Mouse (Mus musculus) granulocyte monocyte progenitor cell, adult 5-6 weeks (primary cell): ENCODE measurements around the gene Frrs1. TPM values are rescaled to one million over a fixed set of nuclear protein-coding genes. Genes with fewer than 3 reads are reported as not detected.
A peak's percentile ranks its signal among the peaks of the same experiment; 100 is the strongest.
"Not testable (repeated sequence)": the region's sequence is repeated elsewhere in the genome, so short reads cannot be mapped to it uniquely, and the experiment has no call there.

Experiments
- ATAC-seq: replicated peaks from 2 replicates; pipeline ENCODE4 v1.8.0; 2016; ENCODE audit warnings: mild to moderate bottlenecking, moderate TSS enrichment, inconsistent platforms; ENCODE audit not compliant: poor library complexity, severe bottlenecking
- total RNA-seq, 2 experiments: library from RNA; stranded (forward) in 1 of 2; stranded (reverse) in 1 of 2; fragments of 200-712, 200-1000 nt in 1 of 2; fragments of >200 nt in 1 of 2; fragmentation: Nextera tagmentation in 1 of 2; gene quantifications; 2 replicates each; pipeline ENCODE4 v1.2.3; 2014 to 2017

The Frrs1 gene
- total RNA-seq (2014; fragmentation: Nextera tagmentation) (77.3 and 86.5 TPM in 2 replicates), total RNA-seq (2017) (40.2 and 56.2 TPM in 2 replicates)

DNA sequence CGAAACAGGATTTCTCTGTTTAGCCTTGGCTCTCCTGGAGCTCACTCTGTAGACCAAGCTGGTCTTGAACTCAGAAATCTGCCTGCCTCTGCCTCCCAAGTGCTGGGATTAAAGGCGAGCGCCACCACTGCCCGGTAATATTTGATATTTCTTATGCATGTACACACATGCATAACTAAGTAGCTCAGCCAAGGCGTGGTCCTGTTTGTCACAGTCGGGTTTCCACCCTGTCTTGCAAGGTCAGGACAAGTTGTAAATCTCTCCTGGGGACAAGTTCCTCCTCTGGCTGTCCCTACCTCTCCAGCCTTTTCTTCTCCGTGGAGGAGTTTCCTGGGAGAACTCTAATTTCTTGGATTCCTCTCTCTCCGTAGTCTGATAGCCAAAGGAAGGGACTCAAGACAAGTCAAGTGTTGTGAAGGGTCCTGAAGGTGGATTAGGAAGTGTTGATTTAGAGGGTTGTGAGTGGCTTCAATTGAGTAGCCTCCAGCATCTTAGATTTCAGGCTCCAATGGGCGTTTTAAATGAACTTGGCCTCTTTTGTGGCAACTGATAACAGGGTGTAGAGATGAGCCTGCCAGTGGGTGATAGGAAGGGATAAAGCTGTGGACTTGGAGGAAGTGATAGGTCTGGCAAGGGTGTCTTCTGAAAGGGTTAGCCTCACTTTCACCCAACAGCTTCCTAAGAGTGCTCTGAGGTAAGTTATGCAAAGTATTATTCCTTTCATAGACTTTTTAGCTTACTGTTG, at the start of gene Frrs1:
TSS of gene Frrs1 (plus strand) at position 524 of the 745 bp plus-strand sequence.
- ATAC-seq, result peak; percentile 18

DNA sequence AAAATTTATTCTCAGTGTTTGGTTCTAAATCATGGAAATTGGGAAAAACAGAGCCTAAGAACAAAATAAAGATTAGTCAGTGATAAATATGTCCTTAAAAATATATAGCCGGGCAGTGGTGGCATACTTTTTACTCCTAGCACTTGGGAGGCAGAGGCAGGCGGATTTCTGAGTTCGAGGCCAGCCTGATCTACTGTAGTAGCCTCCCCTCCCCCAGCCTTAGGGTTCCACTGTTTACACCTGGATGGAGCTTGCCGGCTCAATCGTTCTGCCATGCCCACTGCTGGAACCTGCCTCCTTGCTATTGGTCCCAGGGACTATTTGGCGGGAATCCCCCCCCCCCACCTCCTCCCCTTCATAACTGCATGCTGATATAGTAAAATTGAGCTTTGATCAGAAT, 48.9 kb upstream of the Frrs1 start:
- ATAC-seq, result not testable (repeated sequence)

DNA sequence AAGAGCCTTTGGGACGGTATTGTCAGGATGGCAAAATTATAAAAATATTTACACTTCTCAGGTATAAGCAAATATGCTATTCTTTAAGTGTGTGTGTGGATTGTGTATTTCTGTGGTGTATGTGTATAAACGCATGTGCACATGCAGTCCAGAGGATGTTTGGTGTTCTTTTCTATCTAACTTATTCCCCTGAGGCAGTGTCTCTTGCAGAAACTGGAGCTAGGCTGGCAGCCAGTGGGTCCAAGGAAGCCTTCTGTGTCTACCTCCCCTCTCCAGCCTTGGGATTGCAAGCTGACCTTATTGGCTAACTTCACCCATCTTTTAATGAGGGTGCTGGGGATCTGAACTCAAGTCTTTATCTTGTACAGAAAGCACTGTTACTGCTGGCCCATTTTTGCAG, 46.3 kb upstream of the Frrs1 start:
- no peak for ATAC-seq

DNA sequence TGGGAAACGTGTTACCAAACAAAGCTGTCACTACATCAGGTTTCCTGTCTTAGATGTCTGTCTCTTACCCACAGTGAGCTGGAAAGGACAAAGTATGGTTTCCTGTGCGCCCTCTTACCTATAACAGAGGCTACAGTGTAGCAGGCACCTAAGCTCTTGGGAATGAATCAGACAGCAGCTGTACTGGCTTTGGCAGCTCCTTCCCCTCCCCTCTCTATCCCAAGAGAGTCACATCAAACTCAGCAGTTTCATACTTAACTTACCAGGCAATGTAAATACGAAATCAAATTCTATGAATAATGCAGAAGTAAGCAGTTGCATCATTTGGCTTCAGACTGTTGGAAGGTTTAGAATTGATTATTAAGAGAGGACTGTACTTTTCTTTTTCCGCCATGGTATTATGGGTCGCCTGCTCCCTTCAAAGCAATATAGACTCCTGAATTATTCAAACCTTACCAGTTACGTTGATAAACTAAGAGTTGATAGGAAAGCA, 43.9 kb upstream of the Frrs1 start:
- ATAC-seq, result peak; percentile 79

DNA sequence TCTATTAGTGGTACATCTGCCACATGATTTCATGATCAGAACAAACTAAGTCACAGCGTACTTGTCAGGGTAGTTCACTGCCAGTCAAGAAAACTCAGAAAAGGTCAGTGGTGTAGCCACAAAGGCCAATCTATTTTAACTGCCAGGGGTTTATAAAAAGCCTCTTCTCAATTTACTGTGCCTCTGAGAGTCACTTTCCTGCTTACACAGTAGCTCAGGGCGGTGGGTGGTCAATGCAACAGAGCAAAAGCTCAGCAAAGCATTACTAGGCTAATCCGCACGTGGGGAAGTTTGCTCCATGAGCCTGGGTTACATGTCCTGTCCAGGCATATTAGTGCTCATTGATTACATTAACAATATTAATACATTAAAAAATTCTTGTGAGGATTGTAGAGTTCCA, 43.3 kb upstream of the Frrs1 start:
- no peak for ATAC-seq

DNA sequence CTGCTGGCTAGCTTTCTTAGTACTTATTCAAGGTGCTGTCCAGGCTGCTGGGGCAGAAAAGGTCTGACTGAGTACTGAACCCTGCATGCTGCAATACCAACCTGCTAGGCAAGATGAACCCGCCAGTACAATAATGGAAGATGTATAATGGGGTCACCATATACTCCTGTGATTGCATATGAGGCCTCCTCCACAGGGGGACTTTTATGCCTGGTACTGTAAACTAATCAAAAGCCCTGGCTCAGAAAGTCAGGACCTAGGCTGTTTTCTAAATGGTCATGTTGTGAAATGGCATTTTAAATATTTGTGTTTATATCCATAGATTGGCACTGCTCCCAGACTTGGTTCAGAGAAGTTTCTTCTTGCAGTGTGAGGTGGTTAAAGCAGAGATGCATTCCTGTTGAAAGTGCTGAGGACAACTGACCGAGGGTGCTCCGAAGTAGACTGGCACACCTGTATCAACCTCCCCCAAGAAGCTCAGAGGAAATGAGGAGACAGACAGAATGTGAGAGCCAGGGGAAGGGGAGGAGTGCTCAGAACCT, 42.5 kb upstream of the Frrs1 start:
- no peak for ATAC-seq

DNA sequence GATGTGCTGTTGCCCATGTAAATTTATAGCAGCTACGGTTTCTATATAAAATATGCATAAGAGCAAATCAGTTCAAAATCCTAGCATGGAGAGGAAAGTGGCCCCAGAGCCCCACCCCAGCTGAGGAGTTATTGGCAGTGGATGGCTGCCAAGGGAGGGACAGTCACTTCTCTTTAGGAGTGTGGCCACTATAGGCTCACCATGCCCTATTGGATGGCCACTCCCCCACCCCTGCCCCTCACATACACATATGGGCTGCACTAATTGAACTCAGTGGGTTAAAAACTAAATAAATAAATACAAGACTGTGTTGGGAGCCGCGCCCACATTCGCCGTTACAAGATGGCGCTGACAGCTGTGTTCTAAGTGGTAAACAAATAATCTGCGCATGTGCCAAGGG, 42.0 kb upstream of the Frrs1 start:
- no peak for ATAC-seq

DNA sequence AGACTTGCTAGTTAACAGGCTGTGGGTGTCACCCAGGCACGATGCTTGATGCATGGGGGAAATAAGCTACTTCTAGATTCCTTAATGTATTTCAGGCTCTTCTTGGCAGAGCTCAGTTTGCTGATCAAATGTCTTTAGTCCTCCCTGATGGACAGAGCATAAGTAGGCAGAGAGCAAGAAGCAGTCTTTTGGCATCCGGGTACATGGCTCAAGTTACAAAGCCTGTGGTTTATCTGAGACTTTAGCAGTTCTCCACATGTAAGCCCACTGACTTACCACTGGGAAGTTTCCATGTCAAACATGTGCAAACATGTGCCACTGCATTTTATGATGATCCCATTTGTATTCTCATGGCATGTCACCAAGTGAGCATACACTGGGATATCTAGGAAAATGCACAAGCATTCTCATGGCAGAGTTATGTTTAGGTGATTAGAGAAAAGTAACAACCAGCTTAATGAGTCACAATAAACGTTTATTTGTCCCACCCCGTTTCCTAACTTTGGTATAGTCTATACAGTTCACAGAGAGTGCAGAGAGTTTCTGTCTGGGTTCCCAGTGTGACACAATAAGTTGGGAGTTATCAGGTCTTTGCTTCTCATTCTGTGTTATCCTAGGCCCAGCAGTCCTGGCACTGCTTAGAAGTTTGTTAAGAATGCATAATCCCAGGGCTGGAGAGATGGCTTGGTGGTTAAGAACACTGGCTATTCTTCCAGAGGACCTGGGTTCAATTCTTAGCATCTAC, 32.6 kb upstream of the Frrs1 start:
- ATAC-seq, result no peak

DNA sequence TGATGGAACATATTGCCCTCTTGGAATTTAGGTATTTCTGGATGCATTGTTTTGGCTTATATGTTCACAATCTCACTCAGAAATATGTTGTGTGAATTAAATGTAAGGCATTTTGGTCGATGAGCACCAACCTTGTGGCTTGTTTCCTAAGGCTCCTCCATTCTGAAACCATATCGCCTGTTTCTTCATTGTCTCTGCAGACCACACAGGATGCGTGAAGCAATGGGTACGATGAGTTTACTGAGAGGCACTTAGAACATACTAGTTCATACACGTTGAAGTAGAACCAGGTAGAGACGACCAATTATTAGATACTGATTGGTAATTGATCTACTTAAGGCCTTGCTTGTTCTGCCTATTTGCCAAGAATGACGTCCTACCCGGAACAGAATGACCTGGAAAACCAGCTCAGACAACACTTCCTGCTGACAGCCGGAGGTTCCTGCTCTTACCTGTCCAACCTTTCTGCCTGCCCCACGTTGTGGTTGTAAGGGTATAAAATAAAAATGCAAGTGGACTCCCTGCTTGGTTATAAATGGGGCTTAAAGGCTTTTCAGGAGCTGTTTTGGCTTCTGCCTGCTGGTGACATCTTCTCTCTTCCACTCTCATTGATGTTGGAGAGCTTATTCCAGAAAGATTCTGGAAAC, 29.9 kb upstream of the Frrs1 start:
- peak; percentile 97 for ATAC-seq

DNA sequence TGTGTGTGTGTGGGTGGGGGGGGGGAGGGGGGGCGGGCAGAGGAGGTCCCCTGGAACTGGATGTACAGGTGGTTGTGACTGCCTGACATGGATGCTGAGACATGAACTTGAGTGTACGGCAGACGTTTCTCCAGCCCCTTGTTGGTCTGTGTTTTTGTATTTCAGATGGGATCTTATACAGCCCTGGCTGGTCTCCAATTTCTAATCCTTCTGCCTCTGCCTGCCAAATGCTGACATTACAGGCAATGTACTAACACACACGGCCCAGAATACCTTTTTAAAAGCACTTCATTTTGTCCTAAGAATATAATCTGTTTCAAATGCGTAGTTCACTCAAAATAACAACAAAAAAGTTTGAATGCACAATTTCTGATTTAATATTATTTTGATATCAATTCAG, 27.9 kb upstream of the Frrs1 start:
- no peak for ATAC-seq

DNA sequence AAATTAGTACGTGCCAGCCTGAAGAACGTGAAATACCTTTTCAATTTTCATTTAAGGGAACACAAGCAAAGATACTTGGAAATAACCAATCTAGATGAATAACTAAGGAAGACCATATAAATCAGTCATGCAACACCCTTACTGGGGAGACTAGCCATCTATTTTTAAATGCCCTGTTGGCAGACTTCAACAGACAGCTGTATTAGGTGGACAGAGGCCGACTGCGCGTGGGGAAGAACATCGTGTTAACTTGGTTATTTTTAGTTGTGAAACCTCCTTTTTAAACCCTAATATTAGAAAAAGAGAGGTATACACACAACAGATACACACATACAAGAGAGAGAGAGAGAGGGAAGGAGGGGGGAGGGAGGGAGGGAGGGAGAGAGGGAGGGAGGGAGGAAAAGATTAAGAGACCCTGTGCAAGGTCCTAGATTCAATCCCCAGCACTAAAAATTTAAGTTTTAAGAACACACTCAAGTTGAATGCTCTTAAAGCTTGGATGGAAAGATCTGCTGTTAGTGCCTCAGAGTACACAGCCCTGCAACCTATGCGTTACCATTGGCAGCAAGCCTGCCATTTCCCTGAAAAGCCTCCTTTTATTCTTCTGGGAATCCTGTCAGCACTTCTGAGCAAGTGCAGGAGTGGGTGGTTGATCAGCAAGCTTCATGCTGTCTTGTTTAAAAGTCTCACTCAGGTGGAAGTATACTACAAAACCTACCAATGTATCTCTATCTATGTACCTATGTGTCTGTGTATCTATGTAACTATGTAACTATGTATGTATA, 26.5 kb upstream of the Frrs1 start:
- no peak for ATAC-seq

DNA sequence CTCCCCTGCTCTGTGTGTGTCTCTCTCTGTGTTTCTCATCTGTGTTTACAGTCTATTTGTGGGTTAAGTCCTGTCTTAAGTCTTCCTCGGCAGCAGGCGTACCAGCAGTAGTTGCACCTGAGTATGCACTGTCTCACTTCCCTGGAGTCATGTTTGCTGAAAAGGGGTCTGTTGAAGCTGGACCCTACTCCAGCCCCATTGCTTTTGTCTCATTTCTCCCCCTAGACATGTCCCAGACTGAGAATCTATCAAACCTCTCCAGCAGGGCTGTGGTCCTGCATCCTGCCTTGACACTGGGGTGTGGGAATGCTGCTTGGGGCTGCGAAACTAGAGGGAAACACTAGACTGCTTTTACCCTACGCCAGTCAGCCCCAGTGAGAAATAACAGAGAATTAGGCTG, 25.8 kb upstream of the Frrs1 start:
- ATAC-seq, result no peak

DNA sequence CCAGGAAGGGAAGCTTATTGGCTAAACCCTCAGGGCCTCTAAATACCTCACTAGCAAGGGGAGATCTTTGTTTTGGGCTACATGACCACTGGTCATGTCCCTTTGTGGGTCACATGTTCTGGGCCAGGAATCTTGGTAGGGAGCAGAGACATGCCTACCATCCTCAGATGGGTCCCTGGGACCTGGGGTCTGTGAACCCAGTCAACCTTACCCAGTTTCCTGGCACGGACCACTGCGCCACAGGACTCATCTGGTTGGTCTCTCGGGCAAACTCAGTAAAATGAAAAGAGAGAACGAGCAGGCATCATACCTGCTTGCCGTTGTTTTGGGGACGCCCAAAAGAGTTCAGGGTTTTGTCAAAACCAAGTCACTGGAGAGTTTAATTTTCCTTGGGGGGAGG, 25.0 kb upstream of the Frrs1 start:
- ATAC-seq, result no peak

DNA sequence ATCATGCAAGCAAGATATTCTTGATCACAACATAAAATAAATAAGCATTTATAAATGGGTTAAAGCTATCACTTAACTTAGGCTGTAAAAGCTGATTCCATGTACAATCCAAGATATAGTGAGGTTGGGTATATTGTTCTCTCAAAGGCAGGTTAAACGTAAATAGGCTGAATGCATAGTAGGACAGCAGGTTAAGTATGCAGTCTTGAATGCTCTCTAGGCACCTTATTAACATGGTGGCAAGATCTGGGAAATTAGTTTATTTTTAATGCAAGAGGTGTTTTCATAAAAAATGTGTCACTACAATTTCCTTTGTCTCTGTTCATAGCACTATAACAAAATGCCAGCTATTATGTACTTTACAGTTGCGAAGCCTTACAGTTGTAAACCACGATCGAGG, 23.9 kb upstream of the Frrs1 start:
- no peak for ATAC-seq

DNA sequence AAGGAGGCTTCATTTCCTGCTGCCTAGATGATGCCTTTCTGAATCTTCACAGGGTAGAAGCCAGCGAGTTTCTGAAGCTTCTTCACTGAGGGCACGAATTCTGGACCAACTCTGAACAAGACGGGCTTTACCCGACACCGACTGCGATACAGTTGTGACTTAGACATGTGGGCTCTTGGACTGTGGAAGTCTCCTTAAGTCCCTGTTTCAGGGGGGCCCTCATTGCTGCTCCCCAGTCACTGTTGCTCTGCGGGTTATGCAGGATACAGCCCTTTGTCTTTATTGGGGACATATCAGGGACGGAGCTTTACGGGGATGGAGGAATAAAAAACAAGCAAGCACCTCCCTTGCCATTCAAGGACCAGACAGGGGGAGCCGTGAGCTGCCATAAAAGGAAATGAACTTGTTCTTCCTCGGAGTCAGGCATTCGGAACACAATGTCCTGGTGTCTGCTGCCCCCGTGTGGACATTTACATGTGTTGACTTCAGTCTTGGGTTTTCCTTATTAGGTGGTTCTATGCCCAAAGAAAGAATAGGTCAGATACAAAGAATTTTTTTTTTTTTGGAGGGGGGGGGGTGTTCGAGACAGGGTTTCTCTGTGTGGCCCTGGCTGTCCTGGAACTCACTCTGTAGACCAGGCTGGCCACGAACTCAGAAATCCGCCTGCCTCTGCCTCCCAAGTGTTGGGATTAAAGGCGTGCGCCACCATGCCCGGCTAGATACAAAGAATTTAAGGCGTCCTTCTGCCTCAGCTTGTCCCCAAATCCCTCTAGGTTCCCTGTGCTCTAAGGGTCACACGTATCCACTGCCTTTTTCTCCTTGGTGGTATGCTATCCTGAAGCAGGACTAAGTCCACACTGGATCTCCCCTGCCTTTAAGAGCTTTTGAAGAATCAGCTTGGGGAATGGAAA, 23.2 kb upstream of the Frrs1 start:
- peak; percentile 98 for ATAC-seq

DNA sequence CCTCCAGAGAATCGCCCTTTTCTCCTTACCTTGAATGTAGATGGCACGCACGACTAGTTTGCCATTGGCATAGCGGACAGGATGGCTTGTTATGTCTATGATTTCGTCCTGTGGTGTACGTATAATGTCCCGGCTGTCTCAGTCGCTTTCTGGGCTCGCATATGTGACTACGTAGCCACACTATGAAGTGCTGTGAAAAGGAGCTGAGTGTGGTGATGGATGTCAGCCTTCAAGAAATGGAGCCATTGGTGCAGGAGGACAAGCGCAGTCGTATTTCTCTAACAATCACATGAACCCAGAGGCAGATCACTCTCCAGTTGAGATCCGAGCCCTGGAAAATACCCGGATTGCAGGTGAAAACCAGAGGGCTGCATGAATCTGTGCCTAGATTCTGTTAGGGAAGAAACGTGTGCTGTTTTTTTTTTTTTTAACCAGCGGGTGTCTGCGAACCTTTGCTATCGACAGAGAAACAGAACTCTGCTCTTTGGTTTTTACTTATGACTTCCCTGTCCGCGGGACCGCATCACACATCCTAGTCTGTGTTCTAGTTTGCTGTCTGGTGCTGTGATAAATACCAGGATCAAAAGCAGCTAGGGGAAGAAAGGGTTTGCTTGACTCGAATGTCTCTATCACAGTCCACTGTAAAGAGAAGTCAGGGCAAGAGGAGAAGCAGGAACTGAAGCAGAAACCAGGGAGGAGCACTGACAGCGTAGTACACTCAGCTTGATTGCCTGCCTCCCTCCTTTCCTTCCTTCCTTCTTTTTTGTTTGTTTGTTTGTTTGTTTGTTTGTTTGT, 22.4 kb upstream of the Frrs1 start:
- no peak for ATAC-seq

DNA sequence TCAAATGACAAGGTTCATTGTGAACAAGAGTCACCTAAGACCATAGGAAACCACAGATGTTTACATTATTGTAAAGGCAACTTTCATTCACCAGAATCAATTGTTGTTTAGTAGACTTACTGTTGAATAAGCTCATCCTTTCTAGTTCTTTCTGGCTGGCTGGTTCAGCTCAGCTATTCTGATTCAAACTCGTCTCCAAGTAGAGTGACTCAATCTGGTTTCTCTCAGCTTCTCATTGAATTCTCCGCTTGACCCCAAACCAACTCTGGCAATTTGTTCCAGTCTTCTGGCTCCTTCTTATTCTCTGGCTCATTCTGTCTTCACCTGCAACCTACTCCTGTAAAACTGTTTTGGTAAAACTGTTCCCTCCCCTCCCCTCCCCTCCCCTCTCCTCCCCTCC, 18.0 kb upstream of the Frrs1 start:
- ATAC-seq, result no peak

DNA sequence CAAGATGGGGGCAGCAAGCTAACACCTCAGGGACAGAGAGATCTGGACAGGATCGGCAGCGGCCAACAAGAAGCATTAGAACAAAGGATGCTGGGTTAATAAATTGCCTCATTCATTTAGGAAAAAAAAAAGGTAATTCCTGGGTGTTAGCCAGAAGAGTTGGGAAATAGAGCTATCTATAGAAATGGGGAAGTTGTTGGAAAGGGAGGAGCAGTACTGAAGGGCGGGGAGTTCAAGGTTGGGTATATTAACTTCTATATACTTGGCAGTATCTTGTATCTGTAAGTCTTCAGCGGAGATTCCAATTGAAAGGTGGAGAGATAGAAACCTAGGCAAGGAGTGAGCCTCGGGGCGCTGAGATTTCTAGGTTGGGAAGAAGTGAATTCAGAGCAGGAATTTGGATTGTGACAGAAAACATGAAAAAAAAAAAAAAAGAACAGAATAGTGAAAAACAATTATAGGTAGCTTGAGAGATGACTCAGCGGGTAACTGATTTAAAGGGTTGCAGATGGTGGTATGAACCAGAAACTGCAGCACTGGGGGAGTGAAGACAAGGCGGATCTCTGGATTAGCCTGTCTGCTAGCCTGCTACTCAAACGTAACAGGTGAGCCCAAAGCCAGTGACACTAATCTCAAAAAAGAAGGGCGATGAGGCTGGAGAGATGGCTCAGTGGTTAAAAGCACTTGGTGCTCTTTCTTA, 14.2 kb upstream of the Frrs1 start:
- ATAC-seq, result peak; percentile 88
